Mouse (Mus musculus): Measurements from ENCODE around the gene Nploc4. TPM values are rescaled to one million over a fixed set of nuclear protein-coding genes. Genes with fewer than 3 reads are reported as not detected.

Gene Nploc4
- polyA plus RNA-seq (2014; fragmentation: Illumina TruSeq; extraction: RNeasy Lipid Tissue Mini Kit (QIAGEN cat#74804); ENCODE audit: low read depth, low replicate concordance) = 50.3 TPM

GRCm38 (mm10) chr11:120437152-120437856, at the start of gene Nploc4:
Nploc4 (minus strand) TSS chr11:120437708.

GRCm38 (mm10) chr11:120484265-120484981, 46.9 kb upstream of the Nploc4 start, which contains the start of gene Mrpl12:
Mrpl12 (plus strand) TSS chr11:120484613.

GRCm38 (mm10) chr11:120467051-120467735, 29.7 kb upstream of the Nploc4 start, which contains the start of gene Arl16:
Arl16 (minus strand) TSS chr11:120467607.

GRCm38 (mm10) chr11:120457772-120458751, 20.6 kb upstream of the Nploc4 start, which contains the start of the genes Oxld1 and Ccdc137:
Oxld1 (minus strand) TSS chr11:120458068.
Ccdc137 (plus strand) TSS chr11:120458115.

GRCm38 (mm10) chr11:120453306-120453705, 15.8 kb upstream of the Nploc4 start, which contains the start of gene Pde6g:
Pde6g (minus strand) TSS chr11:120453500.

GRCm38 (mm10) chr11:120442344-120442743, 4.8 kb upstream of the Nploc4 start, which contains the start of gene Tspan10:
Tspan10 (plus strand) TSS chr11:120442644.

GRCm38 (mm10) chr11:120378611-120379540, 58.6 kb downstream of the Nploc4 start, which contains the start of gene Faap100:
Faap100 (minus strand) TSS chr11:120378764.

GRCm38 (mm10) chr11:120361295-120361694, 76.2 kb downstream of the Nploc4 start, which contains the start of gene Fscn2:
Fscn2 (plus strand) TSS chr11:120361534.

GRCm38 (mm10) chr11:120347791-120348683, 89.5 kb downstream of the Nploc4 start, which contains the start of gene Actg1:
Actg1 (minus strand) TSS chr11:120348542.

Other genes starting within 250 kb of the Nploc4 start
- gene Bahcc1, start 204.8 kb downstream of the Nploc4 start, polyA plus RNA-seq (2014; fragmentation: Illumina TruSeq; extraction: RNeasy Lipid Tissue Mini Kit (QIAGEN cat#74804); ENCODE audit: low read depth, low replicate concordance) = 10.2 TPM
- gene Actg1, start 89.2 kb downstream of the Nploc4 start, polyA plus RNA-seq (2014; fragmentation: Illumina TruSeq; extraction: RNeasy Lipid Tissue Mini Kit (QIAGEN cat#74804); ENCODE audit: low read depth, low replicate concordance) = 1,201 TPM
- 0.92 TPM for gene Fscn2, start 76.2 kb downstream of the Nploc4 start, polyA plus RNA-seq (2014; fragmentation: Illumina TruSeq; extraction: RNeasy Lipid Tissue Mini Kit (QIAGEN cat#74804); ENCODE audit: low read depth, low replicate concordance)
- gene Faap100, start 58.9 kb downstream of the Nploc4 start, polyA plus RNA-seq (2014; fragmentation: Illumina TruSeq; extraction: RNeasy Lipid Tissue Mini Kit (QIAGEN cat#74804); ENCODE audit: low read depth, low replicate concordance) = 9.8 TPM
- not detected for gene Tspan10, start 4.9 kb upstream of the Nploc4 start, polyA plus RNA-seq (2014; fragmentation: Illumina TruSeq; extraction: RNeasy Lipid Tissue Mini Kit (QIAGEN cat#74804); ENCODE audit: low read depth, low replicate concordance)
- gene Pde6g, start 15.8 kb upstream of the Nploc4 start, polyA plus RNA-seq (2014; fragmentation: Illumina TruSeq; extraction: RNeasy Lipid Tissue Mini Kit (QIAGEN cat#74804); ENCODE audit: low read depth, low replicate concordance) = 0.65 TPM
- gene Oxld1, start 20.4 kb upstream of the Nploc4 start, polyA plus RNA-seq (2014; fragmentation: Illumina TruSeq; extraction: RNeasy Lipid Tissue Mini Kit (QIAGEN cat#74804); ENCODE audit: low read depth, low replicate concordance) = 20.5 TPM
- 18.3 TPM for gene Ccdc137, start 20.4 kb upstream of the Nploc4 start, polyA plus RNA-seq (2014; fragmentation: Illumina TruSeq; extraction: RNeasy Lipid Tissue Mini Kit (QIAGEN cat#74804); ENCODE audit: low read depth, low replicate concordance)
- gene Arl16, start 29.9 kb upstream of the Nploc4 start, polyA plus RNA-seq (2014; fragmentation: Illumina TruSeq; extraction: RNeasy Lipid Tissue Mini Kit (QIAGEN cat#74804); ENCODE audit: low read depth, low replicate concordance) = 23.1 TPM
- gene Mrpl12, start 46.9 kb upstream of the Nploc4 start, polyA plus RNA-seq (2014; fragmentation: Illumina TruSeq; extraction: RNeasy Lipid Tissue Mini Kit (QIAGEN cat#74804); ENCODE audit: low read depth, low replicate concordance) = 58.6 TPM
- gene Slc25a10, start 54.1 kb upstream of the Nploc4 start, polyA plus RNA-seq (2014; fragmentation: Illumina TruSeq; extraction: RNeasy Lipid Tissue Mini Kit (QIAGEN cat#74804); ENCODE audit: low read depth, low replicate concordance) = 127 TPM
- 0.86 TPM for gene Gcgr, start 93.0 kb upstream of the Nploc4 start, polyA plus RNA-seq (2014; fragmentation: Illumina TruSeq; extraction: RNeasy Lipid Tissue Mini Kit (QIAGEN cat#74804); ENCODE audit: low read depth, low replicate concordance)
- 110 TPM for gene Mcrip1, start 112.0 kb upstream of the Nploc4 start, polyA plus RNA-seq (2014; fragmentation: Illumina TruSeq; extraction: RNeasy Lipid Tissue Mini Kit (QIAGEN cat#74804); ENCODE audit: low read depth, low replicate concordance)
- not detected for gene Ppp1r27, start 113.4 kb upstream of the Nploc4 start, polyA plus RNA-seq (2014; fragmentation: Illumina TruSeq; extraction: RNeasy Lipid Tissue Mini Kit (QIAGEN cat#74804); ENCODE audit: low read depth, low replicate concordance)
- gene P4hb, start 135.5 kb upstream of the Nploc4 start, polyA plus RNA-seq (2014; fragmentation: Illumina TruSeq; extraction: RNeasy Lipid Tissue Mini Kit (QIAGEN cat#74804); ENCODE audit: low read depth, low replicate concordance) = 519 TPM
- 356 TPM for gene Arhgdia, start 143.9 kb upstream of the Nploc4 start, polyA plus RNA-seq (2014; fragmentation: Illumina TruSeq; extraction: RNeasy Lipid Tissue Mini Kit (QIAGEN cat#74804); ENCODE audit: low read depth, low replicate concordance)
- 39.4 TPM for gene Alyref, start 160.7 kb upstream of the Nploc4 start, polyA plus RNA-seq (2014; fragmentation: Illumina TruSeq; extraction: RNeasy Lipid Tissue Mini Kit (QIAGEN cat#74804); ENCODE audit: low read depth, low replicate concordance)
- gene Anapc11, start 160.7 kb upstream of the Nploc4 start, polyA plus RNA-seq (2014; fragmentation: Illumina TruSeq; extraction: RNeasy Lipid Tissue Mini Kit (QIAGEN cat#74804); ENCODE audit: low read depth, low replicate concordance) = 47.3 TPM
- not detected for gene Npb, start 170.8 kb upstream of the Nploc4 start, polyA plus RNA-seq (2014; fragmentation: Illumina TruSeq; extraction: RNeasy Lipid Tissue Mini Kit (QIAGEN cat#74804); ENCODE audit: low read depth, low replicate concordance)
- gene Pcyt2, start 180.2 kb upstream of the Nploc4 start, polyA plus RNA-seq (2014; fragmentation: Illumina TruSeq; extraction: RNeasy Lipid Tissue Mini Kit (QIAGEN cat#74804); ENCODE audit: low read depth, low replicate concordance) = 83.9 TPM
- 40.4 TPM for gene Sirt7, start 187.5 kb upstream of the Nploc4 start, polyA plus RNA-seq (2014; fragmentation: Illumina TruSeq; extraction: RNeasy Lipid Tissue Mini Kit (QIAGEN cat#74804); ENCODE audit: low read depth, low replicate concordance)
- 66.7 TPM for gene Mafg, start 195.9 kb upstream of the Nploc4 start, polyA plus RNA-seq (2014; fragmentation: Illumina TruSeq; extraction: RNeasy Lipid Tissue Mini Kit (QIAGEN cat#74804); ENCODE audit: low read depth, low replicate concordance)
- 4.0 TPM for gene Pycr1, start 206.1 kb upstream of the Nploc4 start, polyA plus RNA-seq (2014; fragmentation: Illumina TruSeq; extraction: RNeasy Lipid Tissue Mini Kit (QIAGEN cat#74804); ENCODE audit: low read depth, low replicate concordance)
- gene Myadml2, start 210.4 kb upstream of the Nploc4 start, polyA plus RNA-seq (2014; fragmentation: Illumina TruSeq; extraction: RNeasy Lipid Tissue Mini Kit (QIAGEN cat#74804); ENCODE audit: low read depth, low replicate concordance) = not detected
- gene Notum, start 223.5 kb upstream of the Nploc4 start, polyA plus RNA-seq (2014; fragmentation: Illumina TruSeq; extraction: RNeasy Lipid Tissue Mini Kit (QIAGEN cat#74804); ENCODE audit: low read depth, low replicate concordance) = 4.7 TPM
- gene Aspscr1, start 235.3 kb upstream of the Nploc4 start, polyA plus RNA-seq (2014; fragmentation: Illumina TruSeq; extraction: RNeasy Lipid Tissue Mini Kit (QIAGEN cat#74804); ENCODE audit: low read depth, low replicate concordance) = 76.1 TPM

All from adipose tissue, adult 10 weeks (tissue).